Mouse (Mus musculus) lung, postnatal 0 days (tissue): ENCODE measurements around the gene Sf3a3. TPM values are rescaled to one million over a fixed set of nuclear protein-coding genes. Genes with fewer than 3 reads are reported as not detected.

Experiments
- ATAC-seq: fragments of 200-750 bp; cut with Nextera tagmentation; 2 replicates; pipeline ENCODE4 v1.8.0; 2017; ENCODE audit warnings: moderate library complexity
- DNase-seq: peaks from one replicate; pipeline ENCODE4 v3.0.0-alpha.2; 2016; ENCODE audit warnings: low spot score
- H3K27ac ChIP-seq: fragments of 300-500 bp; sonication (generic); 2 replicates; pipeline ENCODE4 v1.5.1; 2014; ENCODE audit warnings: antibody characterized with exemption, mild to moderate bottlenecking, low read length, mixed read lengths
- H3K27me3 ChIP-seq: fragments of 300-500 bp; sonication (generic); replicated peaks from 2 replicates; pipeline ENCODE4 v1.6.1; 2014; ENCODE audit warnings: low read length, mixed read lengths; ENCODE audit not compliant: insufficient read depth
- H3K36me3 ChIP-seq: fragments of 300-500 bp; sonication (generic); 2 replicates; pipeline ENCODE4 v1.6.1; 2014; ENCODE audit warnings: low read length, mixed read lengths; ENCODE audit not compliant: insufficient read depth
- H3K4me1 ChIP-seq: fragments of 300-500 bp; sonication (generic); 2 replicates; pipeline ENCODE4 v1.6.1; 2014; ENCODE audit warnings: antibody characterized with exemption, low read depth, low read length, mixed read lengths; ENCODE audit not compliant: insufficient read depth
- H3K4me2 ChIP-seq: fragments of 300-500 bp; sonication (generic); replicated peaks from 2 replicates; pipeline ENCODE4 v1.6.1; 2014; ENCODE audit warnings: low read depth, mild to moderate bottlenecking, low read length, moderate library complexity, mixed read lengths
- H3K4me3 ChIP-seq: fragments of 300-500 bp; sonication (generic); 2 replicates; pipeline ENCODE4 v1.5.1; 2014; ENCODE audit warnings: low read depth, low read length
- H3K9ac ChIP-seq: fragments of 300-500 bp; sonication (generic); replicated peaks from 2 replicates; pipeline ENCODE4 v1.6.1; 2014; ENCODE audit warnings: low read depth, mild to moderate bottlenecking
- H3K9me3 ChIP-seq: fragments of 300-500 bp; sonication (generic); 2 replicates; pipeline ENCODE4 v1.6.1; 2016; ENCODE audit warnings: low read length, mixed read lengths
- CTCF ChIP-seq: IDR thresholded peaks from 2 replicates; pipeline ENCODE4 v1.5.1; 2016; ENCODE audit warnings: antibody characterized with exemption, mild to moderate bottlenecking
- EP300 ChIP-seq: IDR thresholded peaks from 2 replicates; pipeline ENCODE4 v1.6.1; 2016; ENCODE audit warnings: antibody characterized with exemption, mild to moderate bottlenecking, control low read depth
- WGBS: fragments of 180-500 bp; shearing (Covaris S2); extraction: QIAGEN DNeasy Blood & Tissue Kit; methylation state at CpG from one replicate; pipeline ENCODE4 v1.1.7; 2014; 5-methylcytosine and 5-hydroxymethylcytosine counted together
- polyA plus RNA-seq: library from polyadenylated mRNA; unstranded; fragments of >200 nt; fragmentation: Nextera tagmentation; extraction: Ambion mirVana; gene quantifications from 2 replicates; pipeline ENCODE4 v1.2.1, GENCODE M21; 2015

Sf3a3 gene
- polyA plus RNA-seq, 1 experiment from 2014 or later: 49.1 TPM

GRCm38 (mm10) chr4:124694572-124694971 is 20.0 kb upstream of the Sf3a3 start:
- H3K27me3 ChIP-seq: peaks cover 5% of the 10 kb centered on the region; the same call in 1 of the 2 replicates
- TF ChIP-seq EP300: no peak
- TF ChIP-seq CTCF: no peak
- no peaks in the 10 kb centered on the region for H3K36me3 ChIP-seq
- no peak overlapping the region for H3K4me3 ChIP-seq
- no peak overlapping the region for H3K4me2 ChIP-seq
- H3K9ac ChIP-seq: no peak overlapping the region
- H3K4me1 ChIP-seq: no peaks in the 10 kb centered on the region; the same call in 1 of the 2 replicates
- no peak for ATAC-seq
- no peak overlapping the region for H3K27ac ChIP-seq
- no peaks in the 10 kb centered on the region for H3K9me3 ChIP-seq
- no peak for DNase-seq
- 73% methylated on average over 2 of the region's 2 CpGs for WGBS

- H3K36me3 ChIP-seq: no peaks in the 10 kb centered on the region
- no peak overlapping the region for H3K4me2 ChIP-seq
- H3K9ac ChIP-seq: no peak overlapping the region
- DNase-seq (no peak), ATAC-seq (no peak)
- H3K4me1 ChIP-seq: peaks cover 5% of the 10 kb centered on the region
- no peak overlapping the region for H3K4me3 ChIP-seq
- no peaks in the 10 kb centered on the region for H3K9me3 ChIP-seq
- no peak for TF ChIP-seq EP300
- no peak for TF ChIP-seq CTCF
- 15% methylated on average over 18 of the region's 18 CpGs for WGBS
- H3K27ac ChIP-seq: no peak overlapping the region
- peaks cover 5% of the 10 kb centered on the region; the same call in 1 of the 2 replicates for H3K27me3 ChIP-seq
Measured at GRCm38 (mm10) chr4:124695786-124696516, 18.6 kb upstream of the Sf3a3 start.

GRCm38 (mm10) chr4:124699791-124700190 is 14.8 kb upstream of the Sf3a3 start:
- WGBS: 39% methylated on average over 6 of the region's 6 CpGs
- no peaks in the 10 kb centered on the region for H3K9me3 ChIP-seq
- ATAC-seq: no peak
- H3K4me3 ChIP-seq: 0 out of 2 replicates have a peak overlapping the region, but pooled peaks have one; percentile 59
- peaks cover 5% of the 10 kb centered on the region; the same call in 1 of the 2 replicates for H3K27me3 ChIP-seq
- H3K9ac ChIP-seq: no peak overlapping the region
- peaks cover 20% of the 10 kb centered on the region for H3K4me1 ChIP-seq
- DNase-seq: no peak
- H3K36me3 ChIP-seq: no peaks in the 10 kb centered on the region
- 0 out of 2 replicates have a peak overlapping the region, but pooled peaks have one; percentile 32 for H3K27ac ChIP-seq
- TF ChIP-seq CTCF (no peak), EP300 (no peak)
- peak overlapping the region; percentile 90 for H3K4me2 ChIP-seq

- Histone ChIP-seq H3K9me3 (no peaks in the 10 kb centered on the region), H3K36me3 (no peaks in the 10 kb centered on the region), H3K9ac (peak within 1 kb of the TSS; percentile 27), H3K4me1 (peaks cover 22% of the 10 kb centered on the region), H3K27me3 (peaks cover 2% of the 10 kb centered on the region; the same call in 1 of the 2 replicates), H3K4me2 (peak within 1 kb of the TSS; percentile 90), H3K27ac (peak within 1 kb of the TSS; percentile 39), H3K4me3 (peak within 1 kb of the TSS; percentile 59)
- 1% methylated on average over 31 of the region's 59 CpGs for WGBS
- TF ChIP-seq EP300 (no peak), CTCF (peak; percentile 27; the same call in 1 of the 2 replicates)
- ATAC-seq: peak; percentile 44
- peak; percentile 49 for DNase-seq
Measured at GRCm38 (mm10) chr4:124700248-124700971, 14.2 kb upstream of the Sf3a3 start, which contains the start of gene Fhl3. Fhl3 (plus strand) TSS chr4:124700701.

GRCm38 (mm10) chr4:124701052-124701845 is 13.3 kb upstream of the Sf3a3 start:
- DNase-seq (peak; percentile 30), ATAC-seq (no peak)
- H3K4me1 ChIP-seq: peaks cover 22% of the 10 kb centered on the region
- peak overlapping the region; percentile 59 for H3K4me3 ChIP-seq
- no peaks in the 10 kb centered on the region for H3K9me3 ChIP-seq
- WGBS: 10% methylated on average over 22 of the region's 22 CpGs
- no peaks in the 10 kb centered on the region for H3K36me3 ChIP-seq
- TF ChIP-seq CTCF (no peak), EP300 (no peak)
- peak overlapping the region; percentile 90 for H3K4me2 ChIP-seq
- no peaks in the 10 kb centered on the region; the same call in 1 of the 2 replicates for H3K27me3 ChIP-seq
- peak overlapping the region; percentile 27 for H3K9ac ChIP-seq
- peak overlapping the region; percentile 39; the same call in 1 of the 2 replicates for H3K27ac ChIP-seq
